Mouse (Mus musculus): ENCODE results near the gene Psmd10.

- TF ChIP-seq CTCF (IDR thresholded peaks at IDR 0.05; ENCODE audit: low read depth): no peak
- no peak for TF ChIP-seq EP300 (IDR thresholded peaks at IDR 0.05; ENCODE audit: low read depth)
Observed at GRCm38 (mm10) chrX:140933263-140933662, 23.3 kb downstream of the Psmd10 start.

Data from heart, postnatal 0 days (tissue).